Mouse (Mus musculus) ES-Bruce4 (cell line): Measurements from ENCODE around the gene Inpp5d.

Source experiments
- CTCF ChIP-seq: IDR thresholded peaks from one replicate; pipeline ENCODE4 v1.8.1; 2011; ENCODE audit warnings: low read depth, low read length
- POLR2A ChIP-seq: IDR thresholded peaks from one replicate; pipeline ENCODE4 v1.8.1; 2011; ENCODE audit warnings: low read length; ENCODE audit not compliant: insufficient read depth

DNA sequence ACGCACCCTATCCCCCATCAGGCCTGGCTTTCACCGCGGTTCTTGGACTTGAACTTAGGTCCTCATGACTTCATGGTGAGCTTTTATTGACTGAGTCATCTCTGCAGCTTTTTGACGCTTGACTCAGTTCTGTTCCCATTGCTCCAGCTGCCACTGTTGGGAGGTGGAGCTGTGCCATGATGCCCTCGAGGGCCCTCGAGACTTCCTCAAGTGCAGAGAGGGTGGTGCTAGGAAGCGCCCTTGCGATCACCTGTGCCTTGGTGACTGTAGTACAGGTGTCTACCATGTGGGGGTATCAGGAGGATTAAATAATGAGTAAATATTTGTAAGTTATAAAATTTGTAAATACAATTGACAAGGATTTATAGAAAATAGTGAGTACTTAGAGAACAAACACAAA is 30.1 kb upstream of the Inpp5d start:
- TF ChIP-seq POLR2A = no peak
- TF ChIP-seq CTCF = no peak
